Mouse (Mus musculus): ENCODE results near the gene Olfr101. TPM values are rescaled to one million over a fixed set of nuclear protein-coding genes. Genes with fewer than 3 reads are reported as not detected.

The Olfr101 gene
- polyA plus RNA-seq, 1 experiment = not detected

DNA sequence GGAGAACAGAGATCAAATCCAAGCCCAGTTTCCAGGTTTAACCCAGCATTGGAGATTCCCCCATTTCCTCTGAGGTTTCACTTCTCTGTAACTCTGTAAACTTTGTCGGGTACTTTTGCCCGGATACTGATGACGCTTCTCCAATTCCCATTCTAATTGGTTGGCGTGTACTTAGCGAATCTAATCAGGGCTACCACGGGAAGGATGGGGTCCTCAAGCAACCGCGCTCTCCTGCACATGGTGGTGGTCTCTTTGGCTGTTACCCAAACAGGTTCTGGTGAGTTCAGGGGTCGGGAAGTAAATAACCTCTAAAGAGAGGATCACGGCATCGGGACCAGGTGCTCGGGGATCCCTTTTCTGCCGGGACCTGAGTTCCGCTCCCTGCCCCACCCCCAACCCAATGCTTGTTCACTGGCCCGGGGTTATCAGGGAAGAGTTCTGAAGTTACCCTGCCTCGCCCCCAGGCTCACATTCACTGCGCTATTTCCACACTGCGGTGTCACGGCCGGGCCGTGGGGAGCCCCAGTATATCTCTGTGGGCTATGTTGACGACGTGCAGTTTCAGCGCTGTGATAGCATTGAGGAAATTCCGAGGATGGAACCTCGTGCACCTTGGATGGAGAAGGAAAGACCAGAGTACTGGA, 33.9 kb downstream of the Olfr101 start, which contains the start of gene H2-M3:
H2-M3 (plus strand) TSS at position 163 of the 644 bp plus-strand sequence.
- H3K9me3 ChIP-seq = no peaks in the 10 kb centered on the region
- peak within 1 kb of the TSS; percentile 95 for H3K4me3 ChIP-seq (replicated peaks)
- H3K4me1 ChIP-seq = peaks cover 25% of the 10 kb centered on the region
- TF ChIP-seq GATA1 (IDR thresholded peaks at IDR 0.05; ENCODE audit: borderline replicate concordance, low read length) = no peak
- no peak for TF ChIP-seq FLI1 (IDR thresholded peaks at IDR 0.05; ENCODE audit: low read length)
- no peaks in the 10 kb centered on the region for H3K27me3 ChIP-seq (replicated peaks)
- peaks cover 5% of the 10 kb centered on the region for H3K36me3 ChIP-seq (replicated peaks; ENCODE audit: low read length)

DNA sequence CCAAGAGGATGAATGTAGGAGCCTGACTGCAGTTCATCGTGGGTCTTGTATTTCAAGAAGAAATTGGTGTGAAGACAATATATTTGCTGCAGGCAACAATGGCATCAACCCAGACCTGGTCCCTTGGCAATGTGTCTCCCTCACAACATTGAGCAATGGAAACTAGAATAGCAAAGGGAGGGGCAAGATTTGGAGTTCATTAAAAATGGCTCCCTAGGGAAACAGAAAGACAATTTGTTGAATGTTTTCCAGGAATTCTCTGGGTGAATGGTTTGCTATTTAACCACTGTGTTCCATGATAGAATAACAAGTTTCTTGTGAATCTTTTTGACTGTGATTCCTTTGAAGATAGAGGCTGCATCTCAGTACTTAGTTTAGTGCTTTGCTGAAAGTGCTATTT, 40.5 kb downstream of the Olfr101 start, which contains the start of gene Olfr98:
Olfr98 (minus strand) TSS at position 124 of the 400 bp plus-strand sequence.
- Histone ChIP-seq H3K9me3 (no peaks in the 10 kb centered on the region), H3K4me1 (no peaks in the 10 kb centered on the region), H3K36me3 (replicated peaks; ENCODE audit: low read length) (no peaks in the 10 kb centered on the region), H3K4me3 (replicated peaks) (no peak within 1 kb of the TSS), H3K27me3 (replicated peaks) (no peaks in the 10 kb centered on the region)
- TF ChIP-seq FLI1 (IDR thresholded peaks at IDR 0.05; ENCODE audit: low read length) (no peak), GATA1 (IDR thresholded peaks at IDR 0.05; ENCODE audit: borderline replicate concordance, low read length) (no peak)

DNA sequence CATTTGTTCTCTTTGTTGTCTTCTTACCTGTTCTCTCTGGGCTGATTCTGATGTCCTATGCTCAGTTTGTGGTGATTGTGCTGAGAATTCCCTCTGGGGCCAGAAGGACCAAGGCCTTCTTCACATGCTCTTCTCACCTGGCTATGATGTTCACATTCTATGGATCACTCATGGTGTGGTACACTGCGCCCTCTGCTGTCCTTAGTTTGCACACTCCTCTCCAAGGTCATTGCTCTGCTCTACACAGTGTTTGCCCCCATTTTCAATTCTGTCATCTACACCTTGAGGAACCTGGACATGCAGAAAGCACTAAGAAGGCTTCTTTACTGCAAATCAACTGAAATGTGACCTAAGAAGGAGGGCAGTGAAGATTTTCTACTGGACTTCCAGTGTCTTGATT, 53.6 kb downstream of the Olfr101 start:
- Histone ChIP-seq H3K4me3 (replicated peaks) (no peak overlapping the region), H3K36me3 (replicated peaks; ENCODE audit: low read length) (no peaks in the 10 kb centered on the region), H3K9me3 (no peaks in the 10 kb centered on the region), H3K4me1 (no peaks in the 10 kb centered on the region), H3K27me3 (replicated peaks) (no peaks in the 10 kb centered on the region)
- TF ChIP-seq FLI1 (IDR thresholded peaks at IDR 0.05; ENCODE audit: low read length) (no peak), GATA1 (IDR thresholded peaks at IDR 0.05; ENCODE audit: borderline replicate concordance, low read length) (no peak)

DNA sequence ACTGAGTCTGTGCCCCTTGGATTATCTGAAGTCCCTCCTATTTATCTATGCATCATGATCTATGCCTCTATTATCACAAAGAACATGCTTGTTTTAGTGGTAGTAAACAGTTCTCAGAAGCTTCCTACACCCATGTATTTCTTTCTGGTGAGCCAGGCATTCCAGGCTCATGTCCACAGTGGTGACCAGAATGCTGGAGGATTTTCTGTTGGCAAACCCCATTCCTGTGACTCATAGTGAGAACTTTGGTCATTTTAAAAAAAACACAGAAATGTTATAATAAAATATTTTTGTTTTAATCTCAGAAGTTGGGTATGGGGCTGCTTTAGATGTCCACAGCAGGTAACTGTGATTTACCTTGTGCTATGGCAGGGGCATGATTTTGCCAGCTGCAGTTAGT, 54.7 kb downstream of the Olfr101 start:
- H3K27me3 ChIP-seq (replicated peaks) = no peaks in the 10 kb centered on the region
- H3K36me3 ChIP-seq (replicated peaks; ENCODE audit: low read length) = no peaks in the 10 kb centered on the region
- no peak for TF ChIP-seq GATA1 (IDR thresholded peaks at IDR 0.05; ENCODE audit: borderline replicate concordance, low read length)
- TF ChIP-seq FLI1 (IDR thresholded peaks at IDR 0.05; ENCODE audit: low read length) = no peak
- H3K4me1 ChIP-seq = no peaks in the 10 kb centered on the region
- no peaks in the 10 kb centered on the region for H3K9me3 ChIP-seq
- no peak overlapping the region for H3K4me3 ChIP-seq (replicated peaks)

Other genes starting within 250 kb of the Olfr101 start
- not detected in 2 replicates for gene Olfr90, start 215.8 kb downstream of the Olfr101 start, polyA plus RNA-seq (2012; ENCODE audit: insufficient read depth, low replicate concordance)
- not detected in 2 replicates for gene Olfr91, start 206.0 kb downstream of the Olfr101 start, polyA plus RNA-seq (2012; ENCODE audit: insufficient read depth, low replicate concordance)
- gene Olfr92, start 184.2 kb downstream of the Olfr101 start, polyA plus RNA-seq (2012; ENCODE audit: insufficient read depth, low replicate concordance) = not detected in 2 replicates
- not detected in 2 replicates for gene Olfr93, start 142.8 kb downstream of the Olfr101 start, polyA plus RNA-seq (2012; ENCODE audit: insufficient read depth, low replicate concordance)
- not detected in 2 replicates for gene Ubd, start 110.4 kb downstream of the Olfr101 start, polyA plus RNA-seq (2012; ENCODE audit: insufficient read depth, low replicate concordance)
- gene Olfr94, start 103.3 kb downstream of the Olfr101 start, polyA plus RNA-seq (2012; ENCODE audit: insufficient read depth, low replicate concordance) = not detected in 2 replicates
- not detected in 2 replicates for gene Olfr95, start 91.2 kb downstream of the Olfr101 start, polyA plus RNA-seq (2012; ENCODE audit: insufficient read depth, low replicate concordance)
- gene Olfr96, start 84.2 kb downstream of the Olfr101 start, polyA plus RNA-seq (2012; ENCODE audit: insufficient read depth, low replicate concordance) = not detected in 2 replicates
- not detected in 2 replicates for gene Olfr97, start 67.0 kb downstream of the Olfr101 start, polyA plus RNA-seq (2012; ENCODE audit: insufficient read depth, low replicate concordance)
- gene Olfr98, start 40.6 kb downstream of the Olfr101 start, polyA plus RNA-seq (2012; ENCODE audit: insufficient read depth, low replicate concordance) = not detected in 2 replicates
- gene H2-M3, start 34.1 kb downstream of the Olfr101 start, polyA plus RNA-seq (2012; ENCODE audit: insufficient read depth, low replicate concordance) = 0.82 TPM in 1 of 2 replicates, not detected in the other
- gene Olfr99, start 20.9 kb downstream of the Olfr101 start, polyA plus RNA-seq (2012; ENCODE audit: insufficient read depth, low replicate concordance) = not detected in 2 replicates
- gene Olfr102, start 12.7 kb upstream of the Olfr101 start, polyA plus RNA-seq (2012; ENCODE audit: insufficient read depth, low replicate concordance) = not detected in 2 replicates
- gene Olfr103, start 35.4 kb upstream of the Olfr101 start, polyA plus RNA-seq (2012; ENCODE audit: insufficient read depth, low replicate concordance) = not detected in 2 replicates
- 0.86 TPM in 1 of 2 replicates, not detected in the other for gene Olfr104-ps, start 55.3 kb upstream of the Olfr101 start, polyA plus RNA-seq (2012; ENCODE audit: insufficient read depth, low replicate concordance)
- gene Olfr105-ps, start 74.7 kb upstream of the Olfr101 start, polyA plus RNA-seq (2012; ENCODE audit: insufficient read depth, low replicate concordance) = not detected in 2 replicates
- not detected in 2 replicates for gene Olfr106-ps, start 86.1 kb upstream of the Olfr101 start, polyA plus RNA-seq (2012; ENCODE audit: insufficient read depth, low replicate concordance)
- not detected in 2 replicates for gene Olfr107, start 94.9 kb upstream of the Olfr101 start, polyA plus RNA-seq (2012; ENCODE audit: insufficient read depth, low replicate concordance)
- not detected in 2 replicates for gene Olfr108, start 141.2 kb upstream of the Olfr101 start, polyA plus RNA-seq (2012; ENCODE audit: insufficient read depth, low replicate concordance)
- not detected in 2 replicates for gene Olfr109, start 154.6 kb upstream of the Olfr101 start, polyA plus RNA-seq (2012; ENCODE audit: insufficient read depth, low replicate concordance)
- 0.08 TPM in 1 of 2 replicates, not detected in the other for gene H2-M2, start 179.2 kb upstream of the Olfr101 start, polyA plus RNA-seq (2012; ENCODE audit: insufficient read depth, low replicate concordance)
- gene Olfr110, start 188.2 kb upstream of the Olfr101 start, polyA plus RNA-seq (2012; ENCODE audit: insufficient read depth, low replicate concordance) = not detected in 2 replicates
- not detected in 2 replicates for gene Olfr111, start 203.7 kb upstream of the Olfr101 start, polyA plus RNA-seq (2012; ENCODE audit: insufficient read depth, low replicate concordance)